Mouse (Mus musculus): ENCODE measurements at regions not wholly inside any gene's neighbourhood (a gene's known extent, or its start where the extent isn't known, plus 50 kb on each side); places are given as distances from the start of the nearest gene placed in this dataset.
"Not testable (repeated sequence)": the region's sequence is repeated elsewhere in the genome, so short reads cannot be mapped to it uniquely, and the experiment has no call there.

GRCm38 (mm10) chr12:46215328-46215727 lies 603.4 kb downstream of the Nova1 start:
- TF ChIP-seq CTCF, EP300 (IDR thresholded peaks at IDR 0.05; ENCODE audit: low read depth): not testable (repeated sequence)
